Mouse (Mus musculus) gastrocnemius, adult 2 months (tissue): ENCODE data around the gene Vash1. TPM values are rescaled to one million over a fixed set of nuclear protein-coding genes. Genes with fewer than 3 reads are reported as not detected.

Experiments
- DNase-seq: peaks from one replicate; pipeline ENCODE4 v3.0.0; 2022
- H3K27ac ChIP-seq: fragments of 200-600 bp; 2 replicates; pipeline ENCODE4 v1.8.1; 2022; ENCODE audit warnings: mild to moderate bottlenecking
- H3K4me3 ChIP-seq: fragments of 200-600 bp; 2 replicates; pipeline ENCODE4 v1.8.1; 2022; ENCODE audit warnings: mild to moderate bottlenecking, moderate library complexity
- CTCF ChIP-seq: fragments of 200-600 bp; IDR thresholded peaks from 2 replicates; pipeline ENCODE4 v1.8.1; 2022; ENCODE audit warnings: antibody characterized with exemption, mild to moderate bottlenecking, moderate library complexity
- intact Hi-C: fragments of 180-260 bp; cut with DNase I; formaldehyde crosslinking; loops from one replicate; pipeline ENCODE4 v1.15.1; 2025
- total RNA-seq, 2 experiments: library from RNA; stranded (reverse); gene quantifications; 2 replicates each; pipeline ENCODE4 v1.2.3; 2021

The Vash1 gene
- total RNA-seq, 2 experiments from 2014 or later = 4.0 to 6.9 TPM

DNA sequence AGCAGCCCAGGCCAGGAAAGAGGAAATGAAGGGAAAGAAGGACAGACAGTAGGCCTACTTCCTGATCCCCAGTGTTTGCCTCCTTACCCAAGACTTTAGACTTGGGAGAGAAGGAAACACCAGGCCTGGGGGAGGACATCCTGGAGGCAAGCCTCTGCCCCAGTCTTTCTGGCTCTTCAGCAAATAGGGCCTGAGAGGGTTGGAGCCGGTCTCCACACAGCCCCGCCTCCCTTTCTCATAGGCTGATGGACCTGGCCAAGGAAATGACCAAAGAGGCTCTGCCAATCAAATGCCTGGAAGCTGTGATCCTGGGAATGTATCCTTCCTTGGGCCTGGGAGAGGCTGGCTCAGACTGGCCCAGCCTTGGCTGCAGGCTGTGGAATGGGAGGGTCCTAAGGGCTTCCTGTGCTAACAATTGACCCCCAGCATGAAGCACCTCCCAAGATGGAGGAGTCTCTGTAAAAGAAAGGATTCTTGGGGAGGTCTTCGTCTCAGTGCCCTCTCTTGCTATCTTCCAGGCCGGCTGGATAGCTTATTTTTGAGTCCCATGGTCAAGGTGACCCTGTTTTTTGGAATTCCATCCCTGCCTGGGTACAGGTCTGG is 9.6 kb downstream of the Vash1 start:
- TF ChIP-seq CTCF = no peak
- Histone ChIP-seq H3K4me3 (no peak overlapping the region), H3K27ac (peak overlapping the region; percentile 66)
- intact Hi-C loops = no loop called here
- DNase-seq = no peak

- no peak for TF ChIP-seq CTCF
- Histone ChIP-seq H3K4me3 (no peak overlapping the region), H3K27ac (no peak overlapping the region)
- intact Hi-C loops = no loop called here
- no peak for DNase-seq
These were observed 10.4 kb downstream of the Vash1 start for GRCm38 (mm10) chr12:86688917-86689316.

DNA sequence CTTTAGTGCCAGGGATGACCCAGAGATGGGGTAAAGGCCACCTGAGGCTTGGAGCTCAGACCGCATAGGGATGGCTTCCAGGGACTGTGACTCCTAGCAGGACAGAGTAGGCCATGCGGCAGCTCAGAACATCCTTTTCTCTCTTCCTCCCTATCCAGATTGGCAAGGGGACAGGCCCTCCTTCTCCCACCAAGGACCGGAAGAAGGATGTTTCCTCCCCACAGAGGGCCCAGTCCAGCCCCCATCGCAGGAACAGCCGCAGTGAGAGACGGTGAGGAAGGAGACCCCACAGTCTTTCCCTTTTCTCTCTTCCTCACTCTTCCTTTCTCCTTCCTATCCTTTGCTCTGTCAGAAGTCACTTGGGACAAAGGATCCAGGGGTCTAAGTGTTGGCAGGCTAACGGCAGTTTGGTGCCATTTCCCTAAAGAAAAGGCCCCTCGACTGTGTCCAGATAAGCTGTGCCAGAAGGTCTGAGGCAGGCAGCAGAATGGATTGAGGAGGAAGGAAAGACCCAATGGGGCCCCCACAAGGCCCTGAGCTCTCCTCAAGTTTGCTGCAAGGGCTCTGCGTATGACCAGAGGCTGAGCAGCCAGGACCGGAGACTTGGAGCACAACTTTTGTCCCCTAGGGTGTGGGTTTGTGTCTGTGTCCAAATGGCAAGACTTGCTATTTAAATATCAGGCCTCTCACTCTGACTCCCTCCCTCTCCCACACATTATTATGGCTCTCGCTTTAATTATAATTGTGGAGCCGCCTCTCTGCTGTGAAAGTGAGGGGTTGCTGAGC is 12.4 kb downstream of the Vash1 start:
- DNase-seq = no peak
- no peak for TF ChIP-seq CTCF
- H3K4me3 ChIP-seq = no peak overlapping the region
- intact Hi-C loops = no loop called here
- peak overlapping the region; percentile 51 for H3K27ac ChIP-seq

DNA sequence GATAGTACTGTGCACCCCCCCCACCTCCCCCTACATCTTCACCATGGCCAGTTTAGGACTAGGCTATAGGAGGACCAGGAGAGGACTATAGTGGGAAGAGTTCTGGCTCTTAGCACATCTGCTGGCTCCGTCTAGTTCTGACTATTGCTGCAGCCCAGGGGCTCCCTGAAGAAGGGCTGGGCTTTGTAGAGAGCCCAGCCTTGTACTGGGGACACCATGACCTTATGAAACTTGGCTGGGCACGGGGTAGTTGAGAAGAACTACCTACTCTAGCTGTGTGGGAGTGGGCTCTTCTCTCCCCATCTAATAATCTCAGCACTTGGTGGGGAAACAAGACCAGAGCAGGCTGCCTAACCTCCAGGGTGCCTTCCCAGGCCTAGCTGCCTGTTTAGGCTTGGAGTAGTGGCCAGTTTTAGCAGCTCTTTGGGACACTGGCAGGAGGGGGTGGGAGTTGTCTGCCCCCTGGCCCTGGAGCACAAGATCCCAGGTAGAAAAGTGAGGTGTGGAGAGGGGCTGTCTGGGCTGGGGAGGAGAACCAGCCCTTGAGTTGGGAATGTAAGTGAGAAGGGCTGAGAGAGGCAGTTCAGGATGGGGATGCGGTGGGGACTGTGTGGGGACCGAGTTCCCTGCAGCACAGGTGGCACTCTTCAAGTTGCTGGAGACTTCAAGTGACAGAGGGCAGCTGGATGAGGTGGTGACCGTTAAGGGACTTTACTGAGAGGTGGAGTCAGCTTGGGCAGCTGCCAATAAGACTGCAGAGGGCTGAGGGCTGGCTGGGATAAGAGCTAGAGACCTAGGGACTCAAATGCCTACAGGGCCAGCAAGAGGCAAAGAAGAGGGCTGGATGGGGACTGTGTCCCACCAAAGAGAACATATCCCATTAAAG is 14.2 kb downstream of the Vash1 start:
- intact Hi-C loops = no loop called here
- peak overlapping the region; percentile 51; the same call in 1 of the 2 replicates for H3K27ac ChIP-seq

GRCm38 (mm10) chr12:86693389-86693788 is 14.9 kb downstream of the Vash1 start:
- no peak for TF ChIP-seq CTCF
- Histone ChIP-seq H3K27ac (no peak overlapping the region), H3K4me3 (no peak overlapping the region)
- intact Hi-C loops = no loop called here
- no peak for DNase-seq

More for the DNA sequence above, 14.2 kb downstream of the Vash1 start:
- no peak for DNase-seq
- no peak overlapping the region for H3K4me3 ChIP-seq
- TF ChIP-seq CTCF = no peak

DNA sequence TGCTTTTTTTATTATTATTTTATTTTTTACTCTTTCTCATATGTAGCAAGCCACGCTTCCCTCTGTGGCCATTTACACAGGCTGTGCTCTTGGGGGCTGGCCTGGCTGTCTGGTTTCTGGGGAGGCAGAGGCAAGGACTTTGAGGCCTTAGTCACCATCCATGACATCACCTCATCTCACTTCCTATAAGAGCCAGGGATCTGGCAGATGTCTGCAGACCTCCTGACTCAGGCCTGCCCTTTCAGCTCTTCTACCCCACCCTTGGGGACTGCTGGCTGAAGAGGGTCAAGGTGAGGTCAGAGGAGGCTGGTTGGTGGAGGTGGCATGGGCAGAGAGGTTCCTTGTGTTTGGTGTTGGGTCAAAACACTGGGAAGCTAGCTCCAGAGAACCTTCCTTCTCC is 15.9 kb downstream of the Vash1 start:
- intact Hi-C loops = no loop called here
- H3K4me3 ChIP-seq = no peak overlapping the region
- TF ChIP-seq CTCF = no peak
- DNase-seq = no peak
- no peak overlapping the region for H3K27ac ChIP-seq

GRCm38 (mm10) chr12:86697996-86698395 is 19.5 kb downstream of the Vash1 start:
- H3K4me3 ChIP-seq = no peak overlapping the region
- no peak for TF ChIP-seq CTCF
- intact Hi-C loops = no loop called here
- DNase-seq = no peak
- no peak overlapping the region for H3K27ac ChIP-seq

GRCm38 (mm10) chr12:86698537-86698936 is 20.0 kb downstream of the Vash1 start:
- DNase-seq = no peak
- Histone ChIP-seq H3K4me3 (no peak overlapping the region), H3K27ac (no peak overlapping the region)
- TF ChIP-seq CTCF = no peak
- intact Hi-C loops = no loop called here

DNA sequence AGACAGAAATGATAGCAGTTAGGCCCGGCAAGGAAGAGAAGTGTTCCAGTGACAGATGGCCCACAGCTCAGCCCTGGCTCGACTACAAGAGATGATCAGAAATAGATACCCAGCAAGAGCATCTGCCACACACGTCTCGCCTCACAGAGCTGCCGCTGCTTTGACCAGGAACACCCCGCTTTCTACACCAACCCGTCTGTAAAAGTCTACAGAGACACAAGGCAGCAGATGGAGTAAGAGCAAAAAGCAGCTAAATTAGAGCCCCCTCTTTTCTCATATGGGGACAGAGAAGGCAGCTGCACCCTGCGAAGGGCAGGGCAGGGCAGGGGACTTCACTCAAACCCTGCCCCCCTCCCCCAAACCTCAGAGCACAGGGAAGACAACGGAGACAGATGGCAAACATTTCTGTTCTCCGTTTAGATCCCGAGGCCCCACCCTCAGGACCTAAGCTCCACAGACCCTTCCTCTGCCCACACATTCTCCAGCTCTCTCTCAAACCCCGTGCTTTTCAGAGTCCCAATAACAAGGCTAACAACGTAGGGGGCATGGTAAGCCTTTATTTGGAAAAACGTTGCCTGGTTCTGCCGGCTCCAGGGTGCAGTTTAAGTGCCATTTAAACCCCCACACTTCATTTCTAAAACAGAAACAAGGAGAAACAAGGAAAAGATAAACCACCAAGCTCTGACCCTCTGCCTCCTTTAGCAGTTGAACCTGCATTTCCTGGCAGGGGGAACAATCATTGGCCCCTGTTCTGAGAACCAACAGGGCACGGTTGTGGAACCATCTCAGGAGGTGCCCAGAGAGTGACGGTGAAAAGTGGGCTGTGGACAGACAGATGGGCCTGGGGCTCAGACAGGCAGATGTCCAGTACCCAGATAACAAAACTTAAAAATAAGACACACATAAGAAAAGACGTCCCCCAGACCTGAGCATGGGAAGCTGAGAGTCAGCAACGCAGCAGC is 21.7 kb downstream of the Vash1 start:
- Histone ChIP-seq H3K27ac (no peak overlapping the region), H3K4me3 (no peak overlapping the region)
- TF ChIP-seq CTCF = no peak
- intact Hi-C loops = no loop called here
- DNase-seq = no peak

DNA sequence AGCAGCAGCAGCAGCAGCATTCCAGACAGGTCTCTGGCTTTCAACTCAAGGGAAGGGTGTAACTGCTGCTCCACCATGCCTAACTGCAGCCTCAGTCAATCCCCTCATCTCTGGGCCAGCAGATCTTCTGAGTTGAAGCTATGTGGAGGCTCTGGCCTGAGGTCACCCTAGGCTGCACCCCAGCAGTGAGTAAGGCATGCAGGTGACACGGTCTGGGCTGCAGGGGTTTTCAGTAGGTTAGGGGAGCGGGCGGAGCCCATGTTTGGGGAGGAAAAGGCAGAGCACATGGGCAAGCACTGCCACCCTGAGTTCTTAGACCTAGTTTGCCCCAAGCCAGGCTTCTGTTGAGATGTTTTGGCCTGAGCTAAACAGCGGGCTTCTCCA is 22.4 kb downstream of the Vash1 start:
- no peak overlapping the region for H3K4me3 ChIP-seq
- intact Hi-C loops = no loop called here
- TF ChIP-seq CTCF = no peak
- no peak for DNase-seq
- H3K27ac ChIP-seq = no peak overlapping the region

DNA sequence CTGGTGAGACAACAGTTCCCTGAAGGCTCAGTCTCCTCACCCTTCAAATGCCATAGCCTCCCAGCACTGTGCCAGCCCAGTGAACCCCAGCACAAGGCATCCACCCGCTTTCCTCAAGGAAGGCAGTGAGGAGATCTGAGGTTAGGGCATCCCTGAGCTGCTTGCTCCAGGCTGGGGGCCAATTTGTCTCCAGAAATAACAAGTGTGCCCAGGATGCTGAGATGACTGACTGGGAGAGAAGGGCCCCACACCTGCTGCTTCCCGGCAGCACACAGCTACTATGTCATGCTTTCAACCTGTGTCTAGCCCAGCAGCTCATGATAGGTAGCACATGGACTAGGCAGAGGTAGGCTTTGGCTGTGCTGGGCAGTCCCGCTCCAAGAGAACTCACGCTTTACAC is 23.0 kb downstream of the Vash1 start:
- Histone ChIP-seq H3K27ac (no peak overlapping the region), H3K4me3 (no peak overlapping the region)
- intact Hi-C loops = no loop called here
- TF ChIP-seq CTCF = no peak
- DNase-seq = no peak

DNA sequence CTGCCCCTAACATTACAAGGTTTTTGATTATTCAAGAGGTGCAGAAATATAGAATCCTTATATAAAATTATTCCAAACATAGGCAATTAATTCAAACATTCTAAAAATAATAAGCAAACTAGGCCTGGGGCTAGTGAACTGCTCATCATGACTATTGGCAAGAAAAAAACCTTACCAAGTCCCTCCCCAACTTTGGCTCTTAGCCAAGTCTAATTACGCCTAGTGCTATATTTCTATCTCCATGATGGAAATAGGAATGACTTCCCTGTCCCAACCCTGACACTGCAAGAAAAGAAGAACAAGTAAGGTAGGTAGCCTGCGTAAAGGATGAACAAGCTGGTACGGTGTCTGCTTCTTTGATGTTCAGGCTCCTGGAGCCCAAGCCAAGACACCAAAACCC is 24.2 kb downstream of the Vash1 start:
- intact Hi-C loops = no loop called here
- no peak for TF ChIP-seq CTCF
- Histone ChIP-seq H3K4me3 (no peak overlapping the region), H3K27ac (no peak overlapping the region)
- DNase-seq = no peak
